Mouse (Mus musculus) spleen, adult 2 months (tissue): Measurements from ENCODE around the gene Stim1.

Source experiments
- CTCF ChIP-seq: fragments of 200-500 bp; IDR thresholded peaks from 2 replicates; pipeline ENCODE4 v1.5.1; 2011; ENCODE audit warnings: mild to moderate bottlenecking, inconsistent platforms; ENCODE audit not compliant: insufficient read depth, insufficient read length, insufficient replicate concordance; ENCODE audit errors: extremely low read depth
- POLR2A ChIP-seq: fragments of 200-500 bp; IDR thresholded peaks from 2 replicates; pipeline ENCODE4 v1.6.1; 2011; ENCODE audit warnings: low read depth, low read length, inconsistent platforms

DNA sequence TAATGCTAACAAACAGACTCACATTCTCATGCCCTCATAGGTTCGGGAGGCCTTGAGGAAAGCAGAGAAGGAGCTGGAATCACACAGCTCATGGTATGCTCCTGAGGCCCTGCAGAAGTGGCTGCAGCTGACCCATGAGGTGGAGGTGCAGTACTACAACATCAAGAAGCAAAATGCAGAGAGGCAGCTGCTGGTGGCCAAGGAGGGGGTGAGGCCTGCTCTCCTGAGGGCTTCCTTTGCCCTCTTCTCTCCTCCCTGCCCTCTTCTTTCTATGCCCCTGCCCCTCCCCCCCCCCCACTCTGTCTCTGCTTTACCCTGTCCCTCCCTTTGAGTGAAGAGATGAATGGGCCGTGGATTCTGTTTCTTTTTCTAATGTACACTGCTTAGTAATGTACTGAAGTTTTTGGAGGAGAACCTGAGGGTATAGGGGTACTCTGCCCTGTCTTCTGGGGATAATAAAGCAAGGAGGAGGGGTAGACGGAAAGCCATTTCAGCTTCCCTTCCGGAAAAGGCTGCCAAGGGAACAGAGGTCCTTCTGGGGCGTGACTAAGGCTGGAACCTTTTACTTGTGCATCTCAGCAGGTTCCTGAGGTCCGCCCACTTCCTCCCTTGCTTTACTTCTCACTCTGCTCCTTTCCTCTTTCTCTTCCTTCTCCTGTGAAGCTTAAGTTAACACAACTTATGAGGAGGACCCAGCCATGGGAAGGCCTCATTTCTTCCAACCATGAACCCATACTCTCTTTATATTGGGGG, 158.5 kb downstream of the Stim1 start:
- TF ChIP-seq POLR2A = no peak
- TF ChIP-seq CTCF = no peak
